Mouse (Mus musculus): Measurements from ENCODE around the gene Abca2. TPM values are rescaled to one million over a fixed set of nuclear protein-coding genes. Genes with fewer than 3 reads are reported as not detected.

Abca2 gene
- polyA plus RNA-seq, 1 experiment from 2014 or later = 4.9 TPM

- no peak overlapping the region for H3K9ac ChIP-seq (ENCODE audit: low read length)
- WGBS = 19% methylated on average over 3 of the region's 3 CpGs
- H3K36me3 ChIP-seq (ENCODE audit: control insufficient read depth, insufficient read depth, low read length) = no peaks in the 10 kb centered on the region
- H3K4me3 ChIP-seq (ENCODE audit: low read depth, low read length) = no peak overlapping the region
- no peak overlapping the region for H3K4me2 ChIP-seq (ENCODE audit: low read length)
- no peaks in the 10 kb centered on the region for H3K9me3 ChIP-seq (ENCODE audit: control insufficient read depth, low read length)
- no peaks in the 10 kb centered on the region for H3K4me1 ChIP-seq (replicated peaks; ENCODE audit: control insufficient read depth, insufficient read depth, low read length)
- ATAC-seq (replicated peaks; ENCODE audit: low FRiP score, low TSS enrichment, low read depth) (no peak), DNase-seq (ENCODE audit: low spot score) (peak; percentile 64)
- H3K27ac ChIP-seq (ENCODE audit: low read depth) = no peak overlapping the region
- peaks cover 19% of the 10 kb centered on the region for H3K27me3 ChIP-seq (replicated peaks; ENCODE audit: control insufficient read depth, insufficient read depth, low read length)
Measured at GRCm38 (mm10) chr2:25421896-25422295, 6.6 kb upstream of the Abca2 start.

DNA sequence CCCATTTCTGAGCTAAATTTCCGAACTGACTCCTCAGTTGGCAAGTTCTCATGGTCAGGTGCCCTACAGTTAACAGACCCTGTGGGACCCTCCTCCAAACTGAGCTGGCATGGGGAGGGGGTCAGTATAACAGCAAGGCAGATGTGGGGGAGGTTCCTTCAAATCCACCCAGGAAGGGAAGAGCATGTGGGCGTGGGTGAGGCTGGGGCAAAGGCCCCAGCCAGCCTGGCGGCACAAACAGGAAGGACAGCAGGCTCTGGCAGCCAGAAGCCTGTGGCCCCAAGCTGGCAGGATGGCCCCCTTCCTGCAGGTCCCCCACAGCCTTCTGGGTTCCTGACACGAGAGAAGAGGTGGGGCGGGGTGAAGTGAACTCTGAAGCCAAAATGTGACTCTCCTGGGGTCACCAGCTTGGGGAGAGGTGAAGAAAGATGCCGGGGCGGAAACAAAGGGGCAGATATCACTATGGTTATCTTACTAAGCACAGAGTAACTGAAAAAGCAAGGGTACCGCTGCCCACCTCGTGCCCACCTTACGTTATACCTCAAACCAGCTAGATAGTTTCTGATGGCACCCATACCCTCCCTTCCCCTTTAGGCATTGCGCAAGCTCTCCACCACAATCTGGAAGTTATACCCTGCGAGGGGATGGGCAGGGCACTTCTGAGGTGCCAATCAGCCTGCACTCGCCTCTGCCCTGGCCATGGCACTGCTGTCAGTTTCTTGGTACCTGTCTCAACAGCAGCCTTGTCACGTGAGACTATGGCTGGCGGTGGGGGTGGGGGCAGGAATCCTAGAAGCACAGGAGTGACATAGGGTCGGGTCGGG lies 5.7 kb upstream of the Abca2 start, which contains the start of gene Fut7:
Fut7 (plus strand) TSS at position 681 of the 824 bp plus-strand sequence.
- H3K27me3 ChIP-seq (replicated peaks; ENCODE audit: control insufficient read depth, insufficient read depth, low read length) = peaks cover 19% of the 10 kb centered on the region
- H3K36me3 ChIP-seq (ENCODE audit: control insufficient read depth, insufficient read depth, low read length) = no peaks in the 10 kb centered on the region
- no peak within 1 kb of the TSS for H3K27ac ChIP-seq (ENCODE audit: low read depth)
- WGBS = 60% methylated on average over 17 of the region's 17 CpGs
- no peak within 1 kb of the TSS for H3K4me2 ChIP-seq (ENCODE audit: low read length)
- no peak within 1 kb of the TSS for H3K4me3 ChIP-seq (ENCODE audit: low read depth, low read length)
- H3K4me1 ChIP-seq (replicated peaks; ENCODE audit: control insufficient read depth, insufficient read depth, low read length) = no peaks in the 10 kb centered on the region
- ATAC-seq (replicated peaks; ENCODE audit: low FRiP score, low TSS enrichment, low read depth) = no peak
- no peak for DNase-seq (ENCODE audit: low spot score)
- H3K9me3 ChIP-seq (ENCODE audit: control insufficient read depth, low read length) = no peaks in the 10 kb centered on the region
- H3K9ac ChIP-seq (ENCODE audit: low read length) = no peak within 1 kb of the TSS

DNA sequence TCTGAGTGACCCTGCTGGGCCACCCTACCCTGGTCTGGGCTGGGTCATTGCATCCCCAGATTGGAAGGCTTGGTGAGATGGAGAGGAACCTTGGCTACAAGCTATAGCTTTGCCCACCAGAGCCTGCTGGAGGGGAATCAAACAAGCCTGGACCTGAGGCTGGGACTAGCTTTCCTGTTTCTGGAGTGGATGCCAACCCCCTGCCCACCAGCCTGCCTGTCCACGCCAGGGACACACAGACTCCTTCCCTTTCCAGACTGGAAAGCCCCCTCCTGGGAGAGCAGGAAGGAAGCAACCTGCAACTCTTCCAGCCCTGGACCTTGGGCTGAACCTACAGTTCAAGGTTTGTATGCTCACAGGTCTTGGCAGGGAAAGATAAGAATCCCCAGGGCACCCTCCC lies 4.9 kb upstream of the Abca2 start:
- no peak for DNase-seq (ENCODE audit: low spot score)

GRCm38 (mm10) chr2:25425481-25425880 lies 3.0 kb upstream of the Abca2 start:
- H3K9ac ChIP-seq (ENCODE audit: low read length) = no peak overlapping the region
- no peak overlapping the region for H3K4me2 ChIP-seq (ENCODE audit: low read length)
- 58% methylated on average over 27 of the region's 27 CpGs for WGBS
- H3K27ac ChIP-seq (ENCODE audit: low read depth) = no peak overlapping the region
- H3K9me3 ChIP-seq (ENCODE audit: control insufficient read depth, low read length) = no peaks in the 10 kb centered on the region
- peaks cover 22% of the 10 kb centered on the region for H3K27me3 ChIP-seq (replicated peaks; ENCODE audit: control insufficient read depth, insufficient read depth, low read length)
- H3K36me3 ChIP-seq (ENCODE audit: control insufficient read depth, insufficient read depth, low read length) = no peaks in the 10 kb centered on the region
- no peaks in the 10 kb centered on the region for H3K4me1 ChIP-seq (replicated peaks; ENCODE audit: control insufficient read depth, insufficient read depth, low read length)
- no peak overlapping the region for H3K4me3 ChIP-seq (ENCODE audit: low read depth, low read length)
- DNase-seq (ENCODE audit: low spot score) (no peak), ATAC-seq (replicated peaks; ENCODE audit: low FRiP score, low TSS enrichment, low read depth) (no peak)

More for the DNA sequence above, 4.9 kb upstream of the Abca2 start:
- Histone ChIP-seq H3K27me3 (replicated peaks; ENCODE audit: control insufficient read depth, insufficient read depth, low read length) (peaks cover 19% of the 10 kb centered on the region), H3K27ac (ENCODE audit: low read depth) (no peak overlapping the region), H3K9ac (ENCODE audit: low read length) (no peak overlapping the region), H3K4me1 (replicated peaks; ENCODE audit: control insufficient read depth, insufficient read depth, low read length) (no peaks in the 10 kb centered on the region), H3K4me3 (ENCODE audit: low read depth, low read length) (no peak overlapping the region), H3K4me2 (ENCODE audit: low read length) (no peak overlapping the region), H3K9me3 (ENCODE audit: control insufficient read depth, low read length) (no peaks in the 10 kb centered on the region), H3K36me3 (ENCODE audit: control insufficient read depth, insufficient read depth, low read length) (no peaks in the 10 kb centered on the region)
- no peak for ATAC-seq (replicated peaks; ENCODE audit: low FRiP score, low TSS enrichment, low read depth)
- WGBS = 53% methylated on average over 1 of the region's 1 CpGs

- no peaks in the 10 kb centered on the region for H3K9me3 ChIP-seq (ENCODE audit: control insufficient read depth, low read length)
- no peak overlapping the region for H3K4me3 ChIP-seq (ENCODE audit: low read depth, low read length)
- WGBS = 37% methylated on average over 5 of the region's 5 CpGs
- no peak overlapping the region for H3K27ac ChIP-seq (ENCODE audit: low read depth)
- H3K4me1 ChIP-seq (replicated peaks; ENCODE audit: control insufficient read depth, insufficient read depth, low read length) = no peaks in the 10 kb centered on the region
- H3K4me2 ChIP-seq (ENCODE audit: low read length) = no peak overlapping the region
- ATAC-seq (replicated peaks; ENCODE audit: low FRiP score, low TSS enrichment, low read depth) = no peak
- H3K27me3 ChIP-seq (replicated peaks; ENCODE audit: control insufficient read depth, insufficient read depth, low read length) = peaks cover 22% of the 10 kb centered on the region
- no peaks in the 10 kb centered on the region for H3K36me3 ChIP-seq (ENCODE audit: control insufficient read depth, insufficient read depth, low read length)
- H3K9ac ChIP-seq (ENCODE audit: low read length) = no peak overlapping the region
- peak; percentile 84 for DNase-seq (ENCODE audit: low spot score)
Measured at GRCm38 (mm10) chr2:25426721-25427191, 1.7 kb upstream of the Abca2 start.

DNA sequence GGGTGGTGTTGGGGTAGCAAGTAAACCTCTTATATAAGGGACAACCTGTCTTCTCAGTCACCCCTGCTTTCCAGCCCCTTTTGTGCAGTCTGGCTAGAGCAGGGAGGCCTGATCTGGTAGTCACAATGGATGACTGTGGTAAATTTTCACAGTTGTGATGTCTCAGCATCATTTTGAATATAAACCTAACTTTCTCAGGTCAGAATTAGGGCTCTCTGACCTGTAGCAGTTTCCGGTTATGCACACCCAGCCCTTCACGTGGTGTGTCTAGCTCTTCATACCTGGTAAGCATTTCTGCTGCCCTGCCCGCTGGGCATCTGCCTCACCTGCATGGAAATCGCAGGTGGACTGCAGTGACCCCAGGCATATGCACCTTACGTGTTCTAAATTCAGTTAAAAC lies 1.2 kb upstream of the Abca2 start:
- no peak overlapping the region for H3K4me3 ChIP-seq (ENCODE audit: low read depth, low read length)
- no peaks in the 10 kb centered on the region for H3K9me3 ChIP-seq (ENCODE audit: control insufficient read depth, low read length)
- no peak overlapping the region for H3K9ac ChIP-seq (ENCODE audit: low read length)
- peaks cover 22% of the 10 kb centered on the region for H3K27me3 ChIP-seq (replicated peaks; ENCODE audit: control insufficient read depth, insufficient read depth, low read length)
- no peak overlapping the region for H3K27ac ChIP-seq (ENCODE audit: low read depth)
- H3K4me1 ChIP-seq (replicated peaks; ENCODE audit: control insufficient read depth, insufficient read depth, low read length) = no peaks in the 10 kb centered on the region
- WGBS = 86% methylated on average over 5 of the region's 5 CpGs
- no peaks in the 10 kb centered on the region for H3K36me3 ChIP-seq (ENCODE audit: control insufficient read depth, insufficient read depth, low read length)
- no peak overlapping the region for H3K4me2 ChIP-seq (ENCODE audit: low read length)
- no peak for ATAC-seq (replicated peaks; ENCODE audit: low FRiP score, low TSS enrichment, low read depth)
- no peak for DNase-seq (ENCODE audit: low spot score)

GRCm38 (mm10) chr2:25429435-25430180 lies 1.1 kb downstream of the Abca2 start:
- H3K9ac ChIP-seq (ENCODE audit: low read length) = no peak overlapping the region
- 71% methylated on average over 5 of the region's 5 CpGs for WGBS
- DNase-seq (ENCODE audit: low spot score) (peak; percentile 59), ATAC-seq (replicated peaks; ENCODE audit: low FRiP score, low TSS enrichment, low read depth) (no peak)
- no peaks in the 10 kb centered on the region for H3K4me1 ChIP-seq (replicated peaks; ENCODE audit: control insufficient read depth, insufficient read depth, low read length)
- H3K4me2 ChIP-seq (ENCODE audit: low read length) = peak overlapping the region; percentile 82
- H3K27me3 ChIP-seq (replicated peaks; ENCODE audit: control insufficient read depth, insufficient read depth, low read length) = peaks cover 17% of the 10 kb centered on the region
- H3K27ac ChIP-seq (ENCODE audit: low read depth) = no peak overlapping the region
- H3K4me3 ChIP-seq (ENCODE audit: low read depth, low read length) = no peak overlapping the region; the same call in 1 of the 2 replicates
- H3K36me3 ChIP-seq (ENCODE audit: control insufficient read depth, insufficient read depth, low read length) = no peaks in the 10 kb centered on the region
- H3K9me3 ChIP-seq (ENCODE audit: control insufficient read depth, low read length) = no peaks in the 10 kb centered on the region

DNA sequence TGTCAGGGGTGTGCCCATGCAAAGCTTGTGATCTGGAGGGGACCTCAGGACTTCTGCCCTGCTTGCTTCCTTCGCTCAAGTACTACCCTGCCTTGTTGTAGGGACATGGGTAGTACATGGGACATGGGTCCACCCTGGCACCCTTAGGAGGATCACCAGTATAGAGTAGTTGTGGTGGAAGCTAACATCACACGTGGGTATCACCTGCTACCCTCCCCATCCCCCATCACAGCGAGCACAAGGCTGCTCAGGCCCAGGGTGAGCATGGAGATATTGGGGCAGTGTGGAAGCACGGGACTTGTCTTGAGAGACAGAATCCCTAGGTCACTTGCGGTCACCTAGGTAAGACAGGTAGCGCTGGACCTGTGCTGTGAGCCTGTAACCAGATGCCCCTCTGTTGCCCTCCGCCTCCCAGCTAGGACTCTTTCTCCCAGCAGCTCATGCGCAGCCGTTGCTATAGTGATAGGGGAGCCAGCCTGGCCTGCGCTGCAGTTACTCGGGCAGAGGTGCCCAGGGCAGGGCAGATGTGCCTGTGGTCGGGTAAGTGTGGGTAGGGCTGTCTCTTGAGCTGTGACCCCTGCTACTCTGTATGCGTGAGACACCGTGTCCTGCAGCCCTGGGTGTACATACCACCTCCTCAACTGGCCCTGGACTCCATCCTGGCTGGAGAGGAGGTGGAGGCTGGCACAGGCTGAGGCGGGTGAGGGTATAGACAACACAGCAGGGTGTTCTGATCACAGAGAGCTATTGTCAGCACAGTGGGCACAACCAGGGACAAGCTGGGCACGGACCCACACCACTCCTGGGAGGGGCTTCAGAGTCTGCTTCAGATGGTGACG lies 2.1 kb downstream of the Abca2 start:
- no peak overlapping the region for H3K4me2 ChIP-seq (ENCODE audit: low read length)
- no peaks in the 10 kb centered on the region for H3K4me1 ChIP-seq (replicated peaks; ENCODE audit: control insufficient read depth, insufficient read depth, low read length)
- no peak for ATAC-seq (replicated peaks; ENCODE audit: low FRiP score, low TSS enrichment, low read depth)
- no peaks in the 10 kb centered on the region for H3K36me3 ChIP-seq (ENCODE audit: control insufficient read depth, insufficient read depth, low read length)
- H3K9ac ChIP-seq (ENCODE audit: low read length) = no peak overlapping the region
- no peak for DNase-seq (ENCODE audit: low spot score)
- H3K9me3 ChIP-seq (ENCODE audit: control insufficient read depth, low read length) = no peaks in the 10 kb centered on the region
- no peak overlapping the region for H3K27ac ChIP-seq (ENCODE audit: low read depth)
- WGBS = 73% methylated on average over 17 of the region's 17 CpGs
- H3K27me3 ChIP-seq (replicated peaks; ENCODE audit: control insufficient read depth, insufficient read depth, low read length) = peaks cover 7% of the 10 kb centered on the region; the same call in 1 of the 2 replicates
- H3K4me3 ChIP-seq (ENCODE audit: low read depth, low read length) = no peak overlapping the region

Data from intestine, embryonic 14.5 days (tissue).